In the genomic region with DNA sequence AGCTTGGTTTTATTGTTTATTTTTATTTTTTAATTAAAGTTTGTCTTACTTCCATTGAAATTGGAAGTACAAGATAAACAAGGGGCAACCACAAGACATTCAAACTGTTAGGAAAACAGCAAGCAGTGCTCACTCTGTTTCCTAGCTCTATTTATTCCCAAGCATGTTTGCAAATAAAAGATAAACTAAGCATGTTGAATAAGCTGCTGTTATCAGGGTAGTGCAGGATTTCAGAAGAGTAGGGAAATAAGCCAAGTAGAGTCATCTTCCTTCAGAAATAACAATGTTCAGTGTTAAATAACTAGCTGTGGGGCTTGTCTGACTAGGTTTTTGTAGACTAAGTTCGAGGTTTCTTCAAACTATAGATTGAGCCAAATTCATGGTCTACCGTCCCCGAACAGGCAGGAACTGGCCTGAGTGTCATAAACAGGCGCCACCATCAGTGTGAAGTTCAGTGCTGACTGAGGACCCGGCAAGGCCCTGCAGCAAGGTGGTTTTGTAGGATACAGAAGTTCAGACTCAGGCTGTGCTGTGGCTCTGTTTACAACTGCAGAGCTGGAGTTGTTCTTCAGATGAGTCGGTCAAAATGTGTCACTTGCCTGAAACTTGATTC, we compare ENCODE assay signal across 1 mouse cellular context.
TF ChIP-seq lines count a peak whose summit lies in the region.

No protein-coding gene starts in this region.

TF ChIP-seq in MEL, 35 proteins besides CTCF, POLR2A, EP300 and RAD21 (continued from another document):
- TF ChIP-seq MEF2A (IDR thresholded peaks at IDR 0.05; ENCODE audit: extremely low read depth, insufficient replicate concordance, low read depth, low read length, poor library complexity, severe bottlenecking) (peak; percentile 42; the same call in 1 of the 2 replicates), MAX (IDR thresholded peaks at IDR 0.05; ENCODE audit: low read length) (peak; percentile 49; the same call in 1 of the 2 replicates), JUND (IDR thresholded peaks at IDR 0.05; ENCODE audit: low read depth, low read length) (no peak), GATA1 (IDR thresholded peaks at IDR 0.05; ENCODE audit: low read depth, low read length) (peak; percentile 97), BHLHE40 (IDR thresholded peaks at IDR 0.05; ENCODE audit: borderline replicate concordance, low read depth, low read length) (no peak), CHD1 (IDR thresholded peaks at IDR 0.05; ENCODE audit: low read depth, low read length) (no peak), MYC (IDR thresholded peaks at IDR 0.05; ENCODE audit: low read depth, low read length) (peak; percentile 38; the same call in 1 of the 2 replicates), MYB (IDR thresholded peaks at IDR 0.05; ENCODE audit: low read depth, low read length) (0 out of 2 replicates have a peak, but pooled peaks have one; percentile 34), GABPA (IDR thresholded peaks at IDR 0.05; ENCODE audit: low read depth, low read length) (no peak), USF2 (IDR thresholded peaks at IDR 0.05; ENCODE audit: borderline replicate concordance in 1 of 2, insufficient read depth in 1 of 2, low read depth in 1 of 2, low read length in 2 of 2) (no peak), MXI1 (IDR thresholded peaks at IDR 0.05; ENCODE audit: low read depth, low read length) (peak; percentile 43), UBTF (IDR thresholded peaks at IDR 0.05; ENCODE audit: borderline replicate concordance, insufficient read depth, low read depth, low read length) (no peak), TCF12 (IDR thresholded peaks at IDR 0.05; ENCODE audit: low read depth, low read length) (peak; percentile 95), ZMIZ1 (IDR thresholded peaks at IDR 0.05; ENCODE audit: low read depth, low read length) (no peak), NELFE (IDR thresholded peaks at IDR 0.05; ENCODE audit: low read depth, low read length) (no peak), SIN3A (IDR thresholded peaks at IDR 0.05; ENCODE audit: low read length) (peak; percentile 83), TBP (IDR thresholded peaks at IDR 0.05; ENCODE audit: low read depth, low read length) (no peak), E2F4 (IDR thresholded peaks at IDR 0.05; ENCODE audit: borderline replicate concordance, low read depth, low read length) (no peak), TAL1 (IDR thresholded peaks at IDR 0.05; ENCODE audit: low read length) (peak; percentile 95), ZC3H11A (IDR thresholded peaks at IDR 0.05; ENCODE audit: low read depth, low read length) (0 out of 2 replicates have a peak, but pooled peaks have one; percentile 1), SMC3 (IDR thresholded peaks at IDR 0.05; ENCODE audit: low read depth, low read length) (no peak), POLR2AphosphoS2 (IDR thresholded peaks at IDR 0.05; ENCODE audit: low read length) (no peak), RCOR1 (IDR thresholded peaks at IDR 0.05; ENCODE audit: low read depth, low read length) (peak; percentile 94), ETS1 (IDR thresholded peaks at IDR 0.05; ENCODE audit: low read depth, low read length) (peak; percentile 90)
TF ChIP-seq in MEL: peak in this region for 12.
